Mouse (Mus musculus) heart, embryonic 12.5 days (tissue): ENCODE results near the gene Klf17. TPM values are rescaled to one million over a fixed set of nuclear protein-coding genes. Genes with fewer than 3 reads are reported as not detected.
A peak's percentile ranks its signal among the peaks of the same experiment; 100 is the strongest.

Experiments
- ATAC-seq: fragments of 200-750 bp; cut with Nextera tagmentation; 2 replicates; pipeline ENCODE4 v1.8.0; 2017; ENCODE audit warnings: moderate TSS enrichment, moderate library complexity; ENCODE audit not compliant: insufficient number of reproducible peaks, low FRiP score
- H3K27ac ChIP-seq: fragments of 300-500 bp; sonication (generic); 2 replicates; pipeline ENCODE4 v1.5.1; 2016; ENCODE audit warnings: mild to moderate bottlenecking, moderate library complexity; ENCODE audit not compliant: poor library complexity, severe bottlenecking
- H3K27me3 ChIP-seq: fragments of 300-500 bp; sonication (generic); replicated peaks from 2 replicates; pipeline ENCODE4 v1.6.1; 2016; ENCODE audit warnings: mild to moderate bottlenecking, moderate library complexity
- H3K36me3 ChIP-seq: fragments of 300-500 bp; sonication (generic); 2 replicates; pipeline ENCODE4 v1.6.1; 2016; ENCODE audit warnings: mild to moderate bottlenecking, moderate library complexity
- H3K4me1 ChIP-seq: fragments of 300-500 bp; sonication (generic); replicated peaks from 2 replicates; pipeline ENCODE4 v1.6.1; 2016; ENCODE audit warnings: mild to moderate bottlenecking
- H3K4me2 ChIP-seq: fragments of 300-500 bp; sonication (generic); 2 replicates; pipeline ENCODE4 v1.6.1; 2016; ENCODE audit warnings: mild to moderate bottlenecking, moderate library complexity
- H3K4me3 ChIP-seq: fragments of 300-500 bp; sonication (generic); 2 replicates; pipeline ENCODE4 v1.5.1; 2016; ENCODE audit warnings: mild to moderate bottlenecking
- H3K9ac ChIP-seq: fragments of 300-500 bp; sonication (generic); 2 replicates; pipeline ENCODE4 v1.6.1; 2016; ENCODE audit warnings: mild to moderate bottlenecking, moderate library complexity
- H3K9me3 ChIP-seq: fragments of 300-500 bp; sonication (generic); replicated peaks from 2 replicates; pipeline ENCODE4 v1.6.1; 2016; ENCODE audit warnings: mild to moderate bottlenecking, moderate library complexity
- WGBS: fragments of 180-500 bp; shearing (Covaris S2); methylation state at CpG from one replicate; pipeline ENCODE4 v1.1.7; 2016; 5-methylcytosine and 5-hydroxymethylcytosine counted together
- polyA plus RNA-seq: library from polyadenylated mRNA; unstranded; fragments of >200 nt; fragmentation: Nextera tagmentation; extraction: Ambion mirVana; gene quantifications from 2 replicates; pipeline ENCODE4 v1.2.1, GENCODE M21; 2016

Klf17 gene
- not detected in 2 replicates for polyA plus RNA-seq

DNA sequence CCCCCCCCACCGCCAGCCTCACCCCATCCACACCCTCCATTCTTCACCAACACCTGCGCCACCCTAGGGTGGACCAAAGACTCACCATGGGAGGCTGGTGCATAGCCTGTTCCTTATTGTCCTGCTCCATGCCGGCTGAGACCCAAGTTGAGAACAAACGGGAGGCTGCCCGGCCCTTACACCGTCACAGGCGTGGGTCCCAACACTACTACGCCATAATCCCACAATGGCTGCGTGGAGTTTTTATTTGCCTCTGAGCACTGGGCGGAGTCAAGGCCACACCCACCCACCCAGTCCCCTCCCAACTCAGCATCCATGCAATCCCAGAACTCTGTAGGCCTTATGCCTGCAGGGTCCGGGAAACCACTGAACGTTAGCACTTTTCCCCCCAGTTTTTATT, at the start of gene Klf17:
Klf17 (minus strand) TSS at position 233 of the 400 bp plus-strand sequence.
- no peak within 1 kb of the TSS for H3K27ac ChIP-seq
- WGBS = 71% methylated on average over 12 of the region's 12 CpGs
- no peak for ATAC-seq

GRCm38 (mm10) chr4:117814333-117814732, 48.9 kb upstream of the Klf17 start:
- no peak overlapping the region for H3K27ac ChIP-seq
- H3K4me1 ChIP-seq = peaks cover 7% of the 10 kb centered on the region; the same call in 1 of the 2 replicates
- no peak overlapping the region for H3K4me2 ChIP-seq
- no peak for ATAC-seq
- H3K36me3 ChIP-seq = no peaks in the 10 kb centered on the region
- 62% methylated on average over 4 of the region's 4 CpGs for WGBS
- no peak overlapping the region for H3K4me3 ChIP-seq
- no peak overlapping the region for H3K9ac ChIP-seq
- H3K27me3 ChIP-seq = no peaks in the 10 kb centered on the region
- peaks cover 15% of the 10 kb centered on the region for H3K9me3 ChIP-seq

More for the DNA sequence above, at the start of gene Klf17:
- Histone ChIP-seq H3K27me3 (no peaks in the 10 kb centered on the region), H3K4me3 (no peak within 1 kb of the TSS), H3K9me3 (no peaks in the 10 kb centered on the region), H3K4me1 (no peaks in the 10 kb centered on the region), H3K9ac (no peak within 1 kb of the TSS), H3K36me3 (no peaks in the 10 kb centered on the region), H3K4me2 (no peak within 1 kb of the TSS)

- Histone ChIP-seq H3K4me3 (no peak overlapping the region), H3K9me3 (peaks cover 11% of the 10 kb centered on the region), H3K4me2 (no peak overlapping the region), H3K4me1 (peaks cover 7% of the 10 kb centered on the region; the same call in 1 of the 2 replicates), H3K36me3 (no peaks in the 10 kb centered on the region), H3K27me3 (no peaks in the 10 kb centered on the region), H3K27ac (peak overlapping the region; percentile 31), H3K9ac (no peak overlapping the region)
- WGBS = 43% methylated on average over 9 of the region's 9 CpGs
- ATAC-seq = peak; percentile 59; the same call in 1 of the 2 replicates
Measured at GRCm38 (mm10) chr4:117813591-117814192, 48.2 kb upstream of the Klf17 start.

- 40% methylated on average over 2 of the region's 2 CpGs for WGBS
- H3K9ac ChIP-seq = no peak overlapping the region
- no peak overlapping the region for H3K4me2 ChIP-seq
- ATAC-seq = no peak
- no peaks in the 10 kb centered on the region for H3K9me3 ChIP-seq
- no peaks in the 10 kb centered on the region for H3K27me3 ChIP-seq
- H3K4me3 ChIP-seq = no peak overlapping the region
- H3K36me3 ChIP-seq = no peaks in the 10 kb centered on the region
- no peak overlapping the region for H3K27ac ChIP-seq
- peaks cover 7% of the 10 kb centered on the region; the same call in 1 of the 2 replicates for H3K4me1 ChIP-seq
Measured at GRCm38 (mm10) chr4:117810933-117811332, 45.5 kb upstream of the Klf17 start.

DNA sequence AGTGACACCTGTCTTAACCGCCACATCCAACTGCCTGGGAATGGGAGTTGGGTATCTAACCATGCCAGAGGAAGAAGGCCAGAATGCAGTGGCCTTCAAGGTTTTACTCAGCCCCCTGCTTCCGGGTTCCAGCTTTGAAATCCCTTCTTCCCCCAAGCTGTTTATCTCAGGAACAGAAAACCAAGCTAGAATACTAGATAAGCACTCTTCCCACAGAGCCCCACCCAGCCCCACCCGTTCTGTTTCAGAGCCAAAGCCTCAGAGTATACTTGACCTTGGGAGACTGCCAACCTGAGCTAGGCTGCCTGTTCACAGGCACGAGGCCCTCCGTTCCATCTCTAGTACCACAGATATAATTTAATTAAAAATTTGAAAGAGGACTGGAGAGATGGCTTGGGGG, 41.5 kb upstream of the Klf17 start:
- Histone ChIP-seq H3K9me3 (no peaks in the 10 kb centered on the region), H3K9ac (no peak overlapping the region), H3K36me3 (no peaks in the 10 kb centered on the region), H3K4me1 (no peaks in the 10 kb centered on the region), H3K27ac (no peak overlapping the region), H3K27me3 (no peaks in the 10 kb centered on the region), H3K4me2 (no peak overlapping the region), H3K4me3 (no peak overlapping the region)
- 51% methylated on average over 5 of the region's 5 CpGs for WGBS
- 0 out of 2 replicates have a peak, but pooled peaks have one; percentile 66 for ATAC-seq

DNA sequence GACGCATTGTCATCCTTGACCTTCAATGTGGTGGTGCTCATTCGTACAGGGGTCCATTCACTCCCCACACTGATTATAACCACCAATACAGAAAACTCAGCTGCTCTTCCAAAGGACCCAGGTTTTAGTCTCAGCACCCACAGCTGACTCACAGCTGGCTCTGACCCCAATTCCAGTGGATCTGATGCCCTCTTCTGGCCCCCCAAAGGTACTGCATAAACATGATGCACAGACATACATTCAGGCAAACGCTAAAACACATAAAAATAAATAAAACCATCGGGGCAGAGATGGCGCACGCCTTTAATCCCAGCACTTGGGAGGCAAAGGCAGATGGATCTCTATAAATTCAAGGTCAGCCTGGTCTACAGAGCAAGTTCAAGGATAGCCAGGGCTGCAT, 34.5 kb upstream of the Klf17 start:
- no peaks in the 10 kb centered on the region for H3K4me1 ChIP-seq
- no peak overlapping the region for H3K9ac ChIP-seq
- 77% methylated on average over 6 of the region's 6 CpGs for WGBS
- no peaks in the 10 kb centered on the region for H3K9me3 ChIP-seq
- no peak for ATAC-seq
- no peaks in the 10 kb centered on the region for H3K36me3 ChIP-seq
- no peaks in the 10 kb centered on the region for H3K27me3 ChIP-seq
- no peak overlapping the region for H3K27ac ChIP-seq
- H3K4me2 ChIP-seq = no peak overlapping the region
- no peak overlapping the region for H3K4me3 ChIP-seq

DNA sequence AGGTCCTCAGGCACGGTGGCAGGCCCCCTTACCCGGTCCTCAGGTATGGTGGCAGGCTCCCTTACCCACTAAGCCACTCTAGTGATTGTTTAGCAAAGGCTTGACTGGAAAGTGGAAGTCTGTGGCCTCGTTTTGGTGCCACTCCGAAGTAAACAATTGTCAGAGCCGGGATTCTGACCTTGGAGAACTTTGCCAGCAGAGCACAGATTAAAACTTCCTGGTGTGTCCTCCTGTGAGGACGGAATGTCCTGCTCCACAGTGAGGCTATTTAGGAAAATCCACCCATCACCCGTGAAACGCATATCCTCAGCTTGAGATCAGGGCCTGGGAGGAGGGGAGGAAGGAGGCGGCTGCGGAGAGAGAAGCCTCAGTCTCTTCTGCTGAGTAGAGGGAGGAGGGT, 22.9 kb upstream of the Klf17 start:
- 0 out of 2 replicates have a peak, but pooled peaks cover 6% of the 10 kb centered on the region for H3K9me3 ChIP-seq
- no peak overlapping the region for H3K4me2 ChIP-seq
- H3K27me3 ChIP-seq = no peaks in the 10 kb centered on the region
- H3K9ac ChIP-seq = no peak overlapping the region
- 57% methylated on average over 10 of the region's 10 CpGs for whole genome bisulfite sequencing
- H3K36me3 ChIP-seq = no peaks in the 10 kb centered on the region
- H3K27ac ChIP-seq = no peak overlapping the region
- no peak overlapping the region for H3K4me3 ChIP-seq
- ATAC-seq = no peak
- peaks cover 5% of the 10 kb centered on the region for H3K4me1 ChIP-seq

- H3K9me3 ChIP-seq = 0 out of 2 replicates have a peak, but pooled peaks cover 6% of the 10 kb centered on the region
- WGBS = 26% methylated on average over 8 of the region's 8 CpGs
- peak overlapping the region; percentile 51 for H3K4me2 ChIP-seq
- H3K4me1 ChIP-seq = peaks cover 3% of the 10 kb centered on the region; the same call in 1 of the 2 replicates
- H3K27ac ChIP-seq = no peak overlapping the region
- no peaks in the 10 kb centered on the region for H3K27me3 ChIP-seq
- H3K9ac ChIP-seq = no peak overlapping the region
- H3K36me3 ChIP-seq = no peaks in the 10 kb centered on the region
- ATAC-seq = peak; percentile 73
- H3K4me3 ChIP-seq = peak overlapping the region; percentile 11
Measured at GRCm38 (mm10) chr4:117786963-117787362, 21.5 kb upstream of the Klf17 start.

DNA sequence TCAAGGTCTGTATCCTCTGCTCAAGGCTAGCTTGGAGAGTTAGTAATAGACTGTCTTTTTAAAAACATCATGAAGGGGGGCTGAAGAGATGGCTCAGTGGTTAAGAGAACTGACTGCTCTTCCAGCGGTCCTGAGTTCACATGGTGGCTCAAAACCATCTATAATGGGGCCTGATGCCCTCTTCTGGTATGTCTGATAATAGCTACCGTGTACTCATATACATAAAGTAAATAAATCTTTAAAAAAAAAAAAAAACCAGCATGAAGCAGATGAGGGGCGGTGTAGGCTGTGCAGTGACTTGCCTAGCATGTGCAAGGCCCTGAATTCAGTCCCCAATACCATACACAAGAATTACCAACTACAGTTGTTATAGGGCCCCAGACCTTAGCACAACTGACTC, 17.5 kb upstream of the Klf17 start:
- Histone ChIP-seq H3K4me1 (peaks cover 3% of the 10 kb centered on the region; the same call in 1 of the 2 replicates), H3K4me2 (no peak overlapping the region), H3K36me3 (no peaks in the 10 kb centered on the region), H3K4me3 (no peak overlapping the region), H3K27me3 (no peaks in the 10 kb centered on the region), H3K9ac (no peak overlapping the region), H3K9me3 (0 out of 2 replicates have a peak, but pooled peaks cover 6% of the 10 kb centered on the region), H3K27ac (no peak overlapping the region)
- ATAC-seq = no peak
- 77% methylated on average over 3 of the region's 3 CpGs for WGBS

- Histone ChIP-seq H3K36me3 (no peaks in the 10 kb centered on the region), H3K27me3 (no peaks in the 10 kb centered on the region), H3K4me2 (no peak overlapping the region), H3K4me3 (no peak overlapping the region), H3K4me1 (no peaks in the 10 kb centered on the region), H3K9me3 (no peaks in the 10 kb centered on the region), H3K9ac (no peak overlapping the region), H3K27ac (no peak overlapping the region)
- ATAC-seq = no peak
- WGBS = 45% methylated on average over 9 of the region's 9 CpGs
Measured at GRCm38 (mm10) chr4:117772960-117773359, 7.5 kb upstream of the Klf17 start.

DNA sequence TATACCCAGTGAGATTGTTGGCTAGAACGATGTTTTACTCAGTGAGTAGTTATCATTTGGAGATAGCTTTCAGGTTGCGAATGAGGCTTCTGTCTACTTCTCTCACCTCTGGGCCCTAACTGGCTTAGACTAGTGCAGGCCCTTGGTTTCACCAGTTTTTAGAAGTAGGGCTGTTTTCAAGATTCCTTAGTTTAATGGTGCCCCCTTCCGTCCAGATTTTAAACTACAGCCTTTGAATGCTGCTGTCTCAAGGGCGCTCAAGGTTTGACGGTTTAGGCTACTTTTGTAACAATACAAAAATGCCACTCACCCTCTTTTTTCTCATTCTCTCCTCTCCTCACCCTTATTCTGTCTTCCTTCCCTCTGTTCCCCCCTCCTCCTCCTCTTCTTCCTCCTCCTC, 5.5 kb upstream of the Klf17 start:
- Histone ChIP-seq H3K4me3 (no peak overlapping the region), H3K4me2 (no peak overlapping the region), H3K4me1 (no peaks in the 10 kb centered on the region), H3K36me3 (no peaks in the 10 kb centered on the region), H3K9ac (no peak overlapping the region), H3K9me3 (no peaks in the 10 kb centered on the region), H3K27ac (no peak overlapping the region), H3K27me3 (no peaks in the 10 kb centered on the region)
- WGBS = 19% methylated on average over 5 of the region's 5 CpGs
- ATAC-seq = no peak

- Histone ChIP-seq H3K9ac (no peak overlapping the region), H3K4me2 (no peak overlapping the region), H3K9me3 (no peaks in the 10 kb centered on the region), H3K4me3 (no peak overlapping the region), H3K4me1 (no peaks in the 10 kb centered on the region), H3K36me3 (no peaks in the 10 kb centered on the region), H3K27me3 (no peaks in the 10 kb centered on the region), H3K27ac (no peak overlapping the region)
- 86% methylated on average over 5 of the region's 5 CpGs for WGBS
- ATAC-seq = no peak
Measured at GRCm38 (mm10) chr4:117760151-117760550, 5.3 kb downstream of the Klf17 start.
